Mouse (Mus musculus) layer of hippocampus, adult 11-12 months (tissue): ENCODE results near the gene Rgs5.

ENCODE experiments used
- DNase-seq: peaks from one replicate; pipeline ENCODE4 v3.0.0; 2022; ENCODE audit warnings: low spot score

Gene Rgs5

GRCm38 (mm10) chr1:169726319-169726718 is 71.0 kb downstream of the Rgs5 start:
- DNase-seq = no peak

- DNase-seq = no peak
Measured at GRCm38 (mm10) chr1:169730599-169731100, 75.3 kb downstream of the Rgs5 start.

- no peak for DNase-seq
Measured at GRCm38 (mm10) chr1:169736139-169736538, 80.8 kb downstream of the Rgs5 start.

- no peak for DNase-seq
Measured at GRCm38 (mm10) chr1:169737231-169737630, 81.9 kb downstream of the Rgs5 start.

- DNase-seq = no peak
Measured at GRCm38 (mm10) chr1:169741147-169741546, 85.8 kb downstream of the Rgs5 start.
